35 mouse cellular contexts compared by ENCODE assay signal in genomic region chr17:94762405-94762804, GRCm38 (mm10).
"Had no signal": no experiment of that assay in that cellular context is flagged by ENCODE, and none has a peak within 500 bp of the region (broad histone marks: within the 10 kb centered on the region; RNA-seq: fewer than 3 reads in every experiment).

No protein-coding gene starts in this region.

- H3K4me1 ChIP-seq: heart, embryonic 10.5 days; heart, embryonic 12.5 days; heart, embryonic 13.5 days; heart, embryonic 15.5 days; hindbrain, embryonic 10.5 days; hindbrain, embryonic 12.5 days; hindbrain, embryonic 13.5 days; hindbrain, embryonic 15.5 days; intestine, embryonic 15.5 days; kidney, embryonic 15.5 days had no signal

- H3K9me3 ChIP-seq: heart, embryonic 10.5 days; heart, embryonic 12.5 days; heart, embryonic 13.5 days; heart, embryonic 15.5 days; hindbrain, embryonic 10.5 days; hindbrain, embryonic 12.5 days; hindbrain, embryonic 13.5 days; hindbrain, embryonic 15.5 days; intestine, embryonic 15.5 days; kidney, embryonic 15.5 days had no signal

- H3K9ac ChIP-seq: heart, embryonic 12.5 days; heart, embryonic 13.5 days; heart, embryonic 15.5 days; hindbrain, embryonic 12.5 days; hindbrain, embryonic 13.5 days; hindbrain, embryonic 14.5 days; hindbrain, embryonic 15.5 days; intestine, embryonic 15.5 days; kidney, embryonic 15.5 days had no signal

- ATAC-seq: hindbrain, embryonic 16.5 days; hindbrain, postnatal 0 days; inflammation-experienced regulatory T-cells, adult 6 months; intestine, embryonic 15.5 days; intestine, embryonic 16.5 days; intestine, postnatal 0 days had no signal

- H3K27ac ChIP-seq: heart, embryonic 10.5 days; heart, embryonic 13.5 days; heart, embryonic 15.5 days; hindbrain, embryonic 10.5 days; hindbrain, embryonic 12.5 days; hindbrain, embryonic 13.5 days; hindbrain, embryonic 14.5 days; hindbrain, embryonic 15.5 days; hindbrain, postnatal 0 days; intestine, embryonic 15.5 days; kidney, embryonic 15.5 days; kidney, postnatal 0 days; layer of hippocampus, adult 2 months had no signal

- H3K36me3 ChIP-seq: hindbrain, embryonic 15.5 days had no signal

- DNase-seq: heart, postnatal 10 days; heart, postnatal 14 days; heart, postnatal 36 days; heart, postnatal 4 days; kidney, adult 11 months; kidney, adult 18-20 months; kidney, adult 2 months; kidney, adult 8-10 months; kidney, adult 9 months; kidney, postnatal 10 days; kidney, postnatal 14 days; kidney, postnatal 25 days; kidney, postnatal 36 days; kidney, postnatal 4 days; layer of hippocampus, adult 9-11 months; layer of hippocampus, postnatal 36 days had no signal

- H3K4me2 ChIP-seq: heart, embryonic 11.5 days; heart, embryonic 12.5 days; heart, embryonic 13.5 days; heart, embryonic 15.5 days; hindbrain, embryonic 12.5 days; hindbrain, embryonic 13.5 days; hindbrain, embryonic 14.5 days; hindbrain, embryonic 15.5 days; intestine, embryonic 15.5 days; kidney, embryonic 15.5 days had no signal

- H3K4me3 ChIP-seq: heart, embryonic 10.5 days; heart, embryonic 12.5 days; heart, embryonic 13.5 days; heart, embryonic 15.5 days; hindbrain, embryonic 10.5 days; hindbrain, embryonic 12.5 days; hindbrain, embryonic 13.5 days; hindbrain, embryonic 15.5 days; intestine, embryonic 15.5 days; kidney, embryonic 15.5 days; layer of hippocampus, adult 2 months had no signal

- H3K27me3 ChIP-seq: heart, embryonic 12.5 days; heart, embryonic 13.5 days; heart, embryonic 15.5 days; hindbrain, embryonic 12.5 days; hindbrain, embryonic 13.5 days; hindbrain, embryonic 15.5 days; intestine, embryonic 15.5 days; kidney, embryonic 15.5 days had no signal
